Mouse (Mus musculus) embryonic fibroblast, embryonic 13.5 days (primary cell): ENCODE measurements at regions not wholly inside any gene's neighbourhood (a gene's known extent, or its start where the extent isn't known, plus 50 kb on each side); places are given as distances from the start of the nearest gene placed in this dataset.

ENCODE experiments used
- CTCF ChIP-seq: IDR thresholded peaks from 2 replicates; pipeline ENCODE4 v1.5.1; 2011; ENCODE audit warnings: mild to moderate bottlenecking, control low read depth, low read length, moderate library complexity, borderline replicate concordance; ENCODE audit not compliant: insufficient read depth
- POLR2A ChIP-seq: IDR thresholded peaks from 2 replicates; pipeline ENCODE4 v1.6.1; 2011; ENCODE audit warnings: low read depth, mild to moderate bottlenecking, control low read depth, low read length, moderate library complexity

DNA sequence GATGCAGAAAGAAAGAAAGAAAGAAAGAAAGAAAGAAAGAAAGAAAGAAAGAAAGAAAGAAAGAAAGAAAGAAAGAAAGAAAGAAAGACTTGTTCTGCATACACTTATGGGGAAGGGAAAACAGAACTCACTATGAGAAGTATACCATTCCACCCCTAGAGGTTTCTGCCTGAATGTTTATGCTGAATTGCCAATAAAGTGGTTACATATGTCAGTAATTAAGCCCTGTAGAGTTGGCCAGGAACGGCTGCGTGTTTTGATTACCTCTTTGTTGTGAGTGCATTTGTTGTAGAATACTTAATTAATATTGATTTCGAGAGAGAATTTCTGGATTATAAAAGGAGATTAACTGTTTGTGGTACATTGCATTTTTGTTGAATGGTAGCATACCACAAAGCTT, 224.0 kb upstream of the Krr1 start:
- TF ChIP-seq POLR2A: no peak
- TF ChIP-seq CTCF: no peak
